Mouse (Mus musculus): ENCODE measurements at regions not wholly inside any gene's neighbourhood (a gene's known extent, or its start where the extent isn't known, plus 50 kb on each side); places are given as distances from the start of the nearest gene placed in this dataset.
A peak's percentile ranks its signal among the peaks of the same experiment; 100 is the strongest.

GRCm38 (mm10) chr11:3597002-3597401 is 52.0 kb upstream of the Morc2a start:
- TF ChIP-seq CTCF (conservative IDR thresholded peaks at IDR 0.05 in 1 of 2, IDR thresholded peaks at IDR 0.05 in 1 of 2; ENCODE audit: low read depth in 2 of 2, low read length in 2 of 2) (peak in 1 of 2 experiments; percentile 42; a peak in 2 of 4 replicates), USF1 (IDR thresholded peaks at IDR 0.05; ENCODE audit: low read depth, low read length) (no peak), POLR2A (IDR thresholded peaks at IDR 0.05; ENCODE audit: low read depth, low read length) (no peak), ZMIZ1 (IDR thresholded peaks at IDR 0.05; ENCODE audit: low read depth, low read length) (no peak), POLR2AphosphoS2 (IDR thresholded peaks at IDR 0.05; ENCODE audit: low read depth, low read length) (no peak), EP300 (IDR thresholded peaks at IDR 0.05; ENCODE audit: low read length) (no peak)

All from CH12.LX (cell line).